Mouse (Mus musculus) heart, embryonic 13.5 days (tissue): ENCODE results near the gene Apoh. TPM values are rescaled to one million over a fixed set of nuclear protein-coding genes. Genes with fewer than 3 reads are reported as not detected.

ENCODE experiments used
- ATAC-seq: fragments of 200-750 bp; cut with Nextera tagmentation; 2 replicates; pipeline ENCODE4 v1.8.0; 2017; ENCODE audit warnings: moderate TSS enrichment; ENCODE audit not compliant: insufficient number of reproducible peaks, low FRiP score, low TSS enrichment; ENCODE audit errors: extremely low read depth
- H3K27ac ChIP-seq: fragments of 300-500 bp; sonication (generic); replicated peaks from 2 replicates; pipeline ENCODE4 v1.5.1; 2015; ENCODE audit warnings: moderate library complexity, mild to moderate bottlenecking, inconsistent platforms
- H3K27me3 ChIP-seq: fragments of 300-500 bp; sonication (generic); replicated peaks from 2 replicates; pipeline ENCODE4 v1.6.1; 2015; ENCODE audit warnings: mild to moderate bottlenecking, inconsistent platforms
- H3K36me3 ChIP-seq: fragments of 300-500 bp; sonication (generic); 2 replicates; pipeline ENCODE4 v1.6.1; 2015; ENCODE audit warnings: mild to moderate bottlenecking, inconsistent platforms
- H3K4me1 ChIP-seq: fragments of 300-500 bp; sonication (generic); 2 replicates; pipeline ENCODE4 v1.6.1; 2015; ENCODE audit warnings: inconsistent platforms
- H3K4me2 ChIP-seq: fragments of 300-500 bp; sonication (generic); 2 replicates; pipeline ENCODE4 v1.6.1; 2015; ENCODE audit warnings: inconsistent platforms, mild to moderate bottlenecking, moderate library complexity
- H3K4me3 ChIP-seq: fragments of 300-500 bp; sonication (generic); 2 replicates; pipeline ENCODE4 v1.5.1; 2015; ENCODE audit warnings: moderate library complexity, mild to moderate bottlenecking, inconsistent platforms
- H3K9ac ChIP-seq: fragments of 300-500 bp; sonication (generic); 2 replicates; pipeline ENCODE4 v1.6.1; 2015; ENCODE audit warnings: inconsistent platforms, mild to moderate bottlenecking, moderate library complexity
- H3K9me3 ChIP-seq: fragments of 300-500 bp; sonication (generic); 2 replicates; pipeline ENCODE4 v1.6.1; 2016; ENCODE audit warnings: inconsistent platforms
- WGBS: fragments of 180-500 bp; shearing (Covaris S2); methylation state at CpG from one replicate; pipeline ENCODE4 v1.1.7; 2015; ENCODE audit warnings: mixed read lengths; 5-methylcytosine and 5-hydroxymethylcytosine counted together
- polyA plus RNA-seq: library from polyadenylated mRNA; unstranded; fragments of >200 nt; fragmentation: Nextera tagmentation; extraction: Ambion mirVana; gene quantifications from 2 replicates; pipeline ENCODE4 v1.2.1, GENCODE M21; 2015

The Apoh gene
- polyA plus RNA-seq, 1 experiment from 2014 or later, result 1.4 TPM

DNA sequence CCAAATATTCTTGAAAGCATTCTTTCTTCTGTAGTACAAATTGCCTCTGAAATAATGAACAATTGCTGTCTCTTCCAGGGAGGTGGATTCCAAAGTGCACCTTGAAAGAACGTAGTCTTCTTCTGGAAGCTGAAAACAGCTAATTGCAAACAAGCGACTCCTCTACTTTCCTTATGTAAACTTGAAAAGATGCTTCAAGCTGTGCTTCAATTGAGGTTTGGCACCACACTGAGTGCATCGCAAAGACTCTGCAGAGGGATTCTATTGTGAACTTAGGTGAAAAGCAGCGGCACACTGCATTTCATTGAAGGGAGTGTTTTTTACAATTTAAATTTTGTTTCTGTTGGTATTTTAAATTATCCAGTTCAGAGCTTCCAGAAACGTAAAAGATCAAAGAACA is 81.0 kb downstream of the Apoh start:
- Histone ChIP-seq H3K4me2 (peak overlapping the region; percentile 85), H3K9ac (peak overlapping the region; percentile 48), H3K27me3 (peaks cover 6% of the 10 kb centered on the region; the same call in 1 of the 2 replicates), H3K36me3 (no peaks in the 10 kb centered on the region), H3K9me3 (no peaks in the 10 kb centered on the region), H3K4me3 (peak overlapping the region; percentile 85), H3K4me1 (peaks cover 17% of the 10 kb centered on the region), H3K27ac (no peak overlapping the region)
- WGBS, result 14% methylated on average over 5 of the region's 5 CpGs
- ATAC-seq, result no peak

GRCm38 (mm10) chr11:108424889-108425591 is 81.9 kb downstream of the Apoh start, which contains the start of gene Cep112:
TSS of gene Cep112 (plus strand) at chr11:108425192.
- peak within 1 kb of the TSS; percentile 49 for H3K27ac ChIP-seq
- H3K36me3 ChIP-seq, result no peaks in the 10 kb centered on the region
- under 1% methylated on average over 61 of the region's 61 CpGs for WGBS
- H3K4me3 ChIP-seq, result peak within 1 kb of the TSS; percentile 85
- H3K27me3 ChIP-seq, result peaks cover 6% of the 10 kb centered on the region; the same call in 1 of the 2 replicates
- no peaks in the 10 kb centered on the region for H3K9me3 ChIP-seq
- H3K4me2 ChIP-seq, result peak within 1 kb of the TSS; percentile 85
- peak within 1 kb of the TSS; percentile 94 for H3K9ac ChIP-seq
- H3K4me1 ChIP-seq, result peaks cover 17% of the 10 kb centered on the region
- peak; percentile 96 for ATAC-seq

- no peak for ATAC-seq
- Histone ChIP-seq H3K36me3 (no peaks in the 10 kb centered on the region), H3K4me2 (peak overlapping the region; percentile 85), H3K9me3 (no peaks in the 10 kb centered on the region), H3K4me3 (peak overlapping the region; percentile 85), H3K27me3 (peaks cover 6% of the 10 kb centered on the region; the same call in 1 of the 2 replicates), H3K27ac (peak overlapping the region; percentile 49), H3K9ac (peak overlapping the region; percentile 94), H3K4me1 (peaks cover 17% of the 10 kb centered on the region)
- 2% methylated on average over 14 of the region's 14 CpGs for WGBS
Observed at GRCm38 (mm10) chr11:108425592-108425921, 82.4 kb downstream of the Apoh start.

- WGBS, result 81% methylated on average over 3 of the region's 3 CpGs
- H3K27ac ChIP-seq, result no peak overlapping the region
- peaks cover 6% of the 10 kb centered on the region; the same call in 1 of the 2 replicates for H3K27me3 ChIP-seq
- no peaks in the 10 kb centered on the region for H3K36me3 ChIP-seq
- no peaks in the 10 kb centered on the region for H3K9me3 ChIP-seq
- H3K4me3 ChIP-seq, result peak overlapping the region; percentile 85
- ATAC-seq, result no peak
- peaks cover 17% of the 10 kb centered on the region for H3K4me1 ChIP-seq
- peak overlapping the region; percentile 85 for H3K4me2 ChIP-seq
- no peak overlapping the region; the same call in 1 of the 2 replicates for H3K9ac ChIP-seq
Observed at GRCm38 (mm10) chr11:108426086-108426485, 82.9 kb downstream of the Apoh start.

DNA sequence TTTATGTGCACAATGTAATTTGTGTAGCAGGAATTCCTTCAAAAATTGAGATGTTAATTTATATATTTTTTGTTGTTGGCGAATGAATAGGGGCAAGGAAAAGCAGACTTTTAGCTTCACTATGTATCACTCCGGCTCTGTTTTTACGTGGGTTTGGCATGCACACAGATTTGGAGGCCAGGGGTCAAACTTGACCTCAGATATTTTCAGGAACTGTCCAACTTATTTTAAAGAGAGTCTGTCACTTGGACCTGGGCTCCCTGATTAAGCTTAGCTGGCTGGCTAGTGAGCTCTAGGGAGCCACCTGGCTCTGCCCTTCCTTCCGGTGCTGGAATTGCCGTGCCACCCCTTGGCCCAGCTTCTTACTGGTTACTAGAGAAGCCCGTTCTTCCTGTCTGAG is 84.0 kb downstream of the Apoh start:
- Histone ChIP-seq H3K4me2 (no peak overlapping the region), H3K27me3 (peaks cover 6% of the 10 kb centered on the region; the same call in 1 of the 2 replicates), H3K9me3 (no peaks in the 10 kb centered on the region), H3K4me3 (no peak overlapping the region), H3K9ac (no peak overlapping the region), H3K36me3 (no peaks in the 10 kb centered on the region), H3K4me1 (peaks cover 17% of the 10 kb centered on the region), H3K27ac (no peak overlapping the region)
- 70% methylated on average over 6 of the region's 6 CpGs for WGBS
- ATAC-seq, result no peak

- no peak overlapping the region for H3K9ac ChIP-seq
- H3K27me3 ChIP-seq, result no peaks in the 10 kb centered on the region
- H3K4me3 ChIP-seq, result no peak overlapping the region
- ATAC-seq, result no peak
- no peak overlapping the region for H3K4me2 ChIP-seq
- no peaks in the 10 kb centered on the region for H3K9me3 ChIP-seq
- peaks cover 14% of the 10 kb centered on the region for H3K4me1 ChIP-seq
- no peaks in the 10 kb centered on the region for H3K36me3 ChIP-seq
- H3K27ac ChIP-seq, result no peak overlapping the region
- WGBS, result 63% methylated on average over 2 of the region's 2 CpGs
Observed at GRCm38 (mm10) chr11:108429076-108429475, 85.9 kb downstream of the Apoh start.

GRCm38 (mm10) chr11:108443893-108444563 is 100.9 kb downstream of the Apoh start:
- Histone ChIP-seq H3K4me2 (no peak overlapping the region), H3K36me3 (peaks cover 15% of the 10 kb centered on the region), H3K4me1 (no peaks in the 10 kb centered on the region), H3K9me3 (no peaks in the 10 kb centered on the region), H3K9ac (no peak overlapping the region), H3K4me3 (no peak overlapping the region), H3K27me3 (no peaks in the 10 kb centered on the region), H3K27ac (no peak overlapping the region)
- no peak for ATAC-seq
- 79% methylated on average over 11 of the region's 11 CpGs for WGBS

DNA sequence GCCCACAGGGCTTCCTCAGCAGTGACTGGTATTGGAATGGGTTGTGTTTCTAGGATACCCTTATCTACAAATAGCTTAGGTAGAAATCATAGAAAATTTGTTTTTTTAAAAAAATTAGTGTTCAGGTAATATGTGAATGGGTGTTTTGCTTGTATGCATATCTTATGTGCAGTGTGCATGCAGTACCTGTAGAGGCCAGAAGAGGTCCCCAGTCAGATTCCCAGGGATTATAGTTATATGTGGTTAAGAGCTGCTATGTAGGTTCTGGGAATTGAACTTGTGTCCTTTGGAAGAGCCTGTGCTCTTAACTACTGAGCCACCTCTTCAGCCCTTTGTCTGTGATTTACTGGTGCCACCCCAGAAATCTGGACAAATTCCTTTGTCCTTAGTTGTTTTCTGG is 104.0 kb downstream of the Apoh start:
- Histone ChIP-seq H3K27ac (no peak overlapping the region), H3K4me1 (no peaks in the 10 kb centered on the region), H3K27me3 (no peaks in the 10 kb centered on the region), H3K9me3 (peaks cover 7% of the 10 kb centered on the region), H3K4me3 (no peak overlapping the region), H3K9ac (no peak overlapping the region), H3K4me2 (no peak overlapping the region), H3K36me3 (peaks cover 15% of the 10 kb centered on the region)
- no peak for ATAC-seq

DNA sequence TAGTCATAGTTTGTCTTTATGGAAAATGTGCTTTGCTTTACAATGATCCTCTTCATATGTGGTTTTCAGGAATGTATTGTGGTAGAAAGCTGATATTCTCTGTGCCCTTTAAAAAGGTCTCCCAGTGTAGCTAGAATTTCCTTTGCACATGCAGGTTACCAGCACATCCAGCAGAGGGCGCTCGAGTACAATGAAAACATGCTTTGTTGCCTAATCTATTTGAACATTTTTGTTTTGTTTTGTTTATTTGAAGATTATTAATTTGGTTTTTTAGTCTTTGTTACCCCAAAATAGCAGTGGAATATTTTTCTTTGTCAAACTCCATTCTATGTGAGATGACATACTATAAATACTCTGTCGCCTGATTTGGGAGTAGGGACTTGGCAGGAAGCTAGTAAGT is 106.7 kb downstream of the Apoh start:
- H3K27me3 ChIP-seq, result no peaks in the 10 kb centered on the region
- H3K36me3 ChIP-seq, result peaks cover 14% of the 10 kb centered on the region
- H3K4me3 ChIP-seq, result no peak overlapping the region
- H3K4me2 ChIP-seq, result no peak overlapping the region
- WGBS, result 26% methylated on average over 3 of the region's 3 CpGs
- no peak overlapping the region for H3K9ac ChIP-seq
- no peaks in the 10 kb centered on the region for H3K4me1 ChIP-seq
- no peak overlapping the region for H3K27ac ChIP-seq
- H3K9me3 ChIP-seq, result peaks cover 7% of the 10 kb centered on the region
- ATAC-seq, result no peak

DNA sequence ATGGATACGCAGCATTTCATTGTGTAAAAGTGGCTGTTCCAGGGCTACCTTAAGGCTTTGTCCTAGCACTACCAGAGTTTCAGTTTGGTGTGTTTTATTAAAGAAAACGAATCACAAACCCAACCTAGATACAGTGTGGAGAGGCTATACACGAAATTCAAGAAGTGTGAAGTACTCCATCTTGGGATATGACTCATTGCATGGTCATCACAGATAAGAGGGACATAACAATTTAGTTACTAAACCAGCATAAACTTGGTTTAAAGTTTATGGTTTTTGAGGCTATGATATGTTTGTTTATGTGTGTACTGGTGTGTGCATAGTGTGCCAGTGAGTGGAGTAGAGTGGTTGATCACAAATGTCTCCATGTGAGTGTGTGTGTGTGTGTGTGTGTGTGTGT is 116.4 kb downstream of the Apoh start:
- no peak overlapping the region for H3K9ac ChIP-seq
- peaks cover 7% of the 10 kb centered on the region for H3K4me1 ChIP-seq
- 69% methylated on average over 3 of the region's 3 CpGs for WGBS
- peaks cover 4% of the 10 kb centered on the region; the same call in 1 of the 2 replicates for H3K36me3 ChIP-seq
- no peak overlapping the region for H3K27ac ChIP-seq
- H3K9me3 ChIP-seq, result no peaks in the 10 kb centered on the region
- ATAC-seq, result no peak
- no peak overlapping the region for H3K4me2 ChIP-seq
- H3K4me3 ChIP-seq, result no peak overlapping the region
- H3K27me3 ChIP-seq, result no peaks in the 10 kb centered on the region
